In the genomic region with DNA sequence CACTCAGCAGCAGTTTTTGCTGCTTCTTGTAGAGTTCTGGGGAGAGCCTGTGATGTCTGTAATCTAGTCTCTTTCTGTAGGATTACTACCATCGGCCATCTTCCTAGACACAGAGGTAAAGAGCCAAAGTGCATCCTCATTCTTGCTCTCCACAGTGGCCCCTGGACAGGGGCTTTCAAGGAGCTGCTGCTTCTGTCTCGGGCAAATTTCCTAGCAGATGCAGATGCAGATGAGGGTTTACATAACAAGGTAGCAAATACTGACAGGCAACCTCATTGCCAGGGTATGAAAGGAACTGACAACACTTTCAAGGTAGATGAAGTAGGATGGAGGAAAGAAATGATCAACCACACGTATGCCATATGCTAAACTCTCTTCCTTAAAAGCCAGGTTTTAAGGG, we compare ENCODE assay signal across 22 mouse cellular contexts. TPM values are rescaled to one million over a fixed set of nuclear protein-coding genes. Genes with fewer than 3 reads are reported as not detected.
DNase-seq lines count a peak whose midpoint lies in the region; ATAC-seq lines count a peak whose summit lies in the region.
"Had no signal": no experiment of that assay in that cellular context is flagged by ENCODE, and none has a peak within 500 bp of the region (broad histone marks: within the 10 kb centered on the region; RNA-seq: fewer than 3 reads in every experiment).

No protein-coding gene starts in this region.

- WGBS in forebrain, embryonic 11.5 days, result 82% methylated on average over 3 of the region's 3 CpGs
- 82% methylated on average over 3 of the region's 3 CpGs for WGBS in forebrain, embryonic 13.5 days
- WGBS in heart, embryonic 10.5 days, result 76% methylated on average over 3 of the region's 3 CpGs
- WGBS in heart, embryonic 12.5 days, result 60% methylated on average over 3 of the region's 3 CpGs
- 83% methylated on average over 3 of the region's 3 CpGs for WGBS in midbrain, embryonic 11.5 days
- WGBS in midbrain, embryonic 10.5 days, result 83% methylated on average over 3 of the region's 3 CpGs
- 86% methylated on average over 3 of the region's 3 CpGs for WGBS in limb, embryonic 10.5 days

- H3K4me3 ChIP-seq in forebrain, embryonic 11.5 days (ENCODE audit: low read depth, low read length), result no peak overlapping the region
- H3K4me3 ChIP-seq in forebrain, embryonic 13.5 days, result no peak overlapping the region
- H3K4me3 ChIP-seq in heart, embryonic 10.5 days, result no peak overlapping the region
- H3K4me3 ChIP-seq in heart, embryonic 12.5 days, result no peak overlapping the region
- no peak overlapping the region for H3K4me3 ChIP-seq in midbrain, embryonic 11.5 days (ENCODE audit: low read depth, low read length)
- H3K4me3 ChIP-seq in midbrain, embryonic 10.5 days, result no peak overlapping the region
- H3K4me3 ChIP-seq in limb, embryonic 10.5 days, result no peak overlapping the region
- H3K4me3 ChIP-seq: embryonic facial prominence, embryonic 13.5 days; embryonic facial prominence, embryonic 15.5 days; erythroblast, embryonic 14.5 days; forebrain, embryonic 12.5 days; forebrain, embryonic 15.5 days had no signal

- peaks cover 3% of the 10 kb centered on the region; the same call in 1 of the 2 replicates for H3K27me3 ChIP-seq in forebrain, embryonic 11.5 days (ENCODE audit: control insufficient read depth, insufficient read depth, low read length)
- H3K27me3 ChIP-seq in forebrain, embryonic 13.5 days, result peaks cover 26% of the 10 kb centered on the region
- H3K27me3 ChIP-seq in heart, embryonic 10.5 days (ENCODE audit: insufficient read depth, poor library complexity, severe bottlenecking), result peaks cover 41% of the 10 kb centered on the region
- H3K27me3 ChIP-seq in heart, embryonic 12.5 days (replicated peaks), result peaks cover 44% of the 10 kb centered on the region
- peaks cover 8% of the 10 kb centered on the region; the same call in 1 of the 2 replicates for H3K27me3 ChIP-seq in midbrain, embryonic 11.5 days (ENCODE audit: control insufficient read depth, insufficient read depth, low read length)
- H3K27me3 ChIP-seq in midbrain, embryonic 10.5 days (ENCODE audit: low read depth, poor library complexity, severe bottlenecking), result peaks cover 36% of the 10 kb centered on the region
- H3K27me3 ChIP-seq in limb, embryonic 10.5 days (ENCODE audit: low read depth, poor library complexity, severe bottlenecking), result peaks cover 40% of the 10 kb centered on the region

- no peaks in the 10 kb centered on the region for H3K36me3 ChIP-seq in forebrain, embryonic 11.5 days (ENCODE audit: control insufficient read depth, insufficient read depth, low read length)
- no peaks in the 10 kb centered on the region for H3K36me3 ChIP-seq in forebrain, embryonic 13.5 days (ENCODE audit: poor library complexity, severe bottlenecking)
- no peaks in the 10 kb centered on the region for H3K36me3 ChIP-seq in heart, embryonic 10.5 days
- no peaks in the 10 kb centered on the region for H3K36me3 ChIP-seq in heart, embryonic 12.5 days
- no peaks in the 10 kb centered on the region for H3K36me3 ChIP-seq in midbrain, embryonic 11.5 days (ENCODE audit: control insufficient read depth, insufficient read depth, low read length)
- no peaks in the 10 kb centered on the region for H3K36me3 ChIP-seq in midbrain, embryonic 10.5 days
- H3K36me3 ChIP-seq in limb, embryonic 10.5 days, result no peaks in the 10 kb centered on the region
- H3K36me3 ChIP-seq: embryonic facial prominence, embryonic 13.5 days; embryonic facial prominence, embryonic 15.5 days; forebrain, embryonic 12.5 days; forebrain, embryonic 15.5 days had no signal

- H3K4me2 ChIP-seq in forebrain, embryonic 11.5 days (ENCODE audit: low read depth, low read length, severe bottlenecking), result no peak overlapping the region
- no peak overlapping the region for H3K4me2 ChIP-seq in forebrain, embryonic 13.5 days
- H3K4me2 ChIP-seq in heart, embryonic 12.5 days, result no peak overlapping the region
- H3K4me2 ChIP-seq in midbrain, embryonic 11.5 days, result no peak overlapping the region
- H3K4me2 ChIP-seq: embryonic facial prominence, embryonic 13.5 days; embryonic facial prominence, embryonic 15.5 days; forebrain, embryonic 12.5 days; forebrain, embryonic 15.5 days had no signal

- no peak overlapping the region for H3K27ac ChIP-seq in forebrain, embryonic 11.5 days (ENCODE audit: low read depth, low read length)
- H3K27ac ChIP-seq in forebrain, embryonic 13.5 days, result no peak overlapping the region
- H3K27ac ChIP-seq in heart, embryonic 10.5 days, result no peak overlapping the region
- no peak overlapping the region for H3K27ac ChIP-seq in heart, embryonic 12.5 days (ENCODE audit: poor library complexity, severe bottlenecking)
- no peak overlapping the region for H3K27ac ChIP-seq in midbrain, embryonic 11.5 days (ENCODE audit: low read depth, low read length)
- H3K27ac ChIP-seq in midbrain, embryonic 10.5 days (replicated peaks), result no peak overlapping the region
- H3K27ac ChIP-seq in limb, embryonic 10.5 days, result no peak overlapping the region
- H3K27ac ChIP-seq: embryonic facial prominence, embryonic 13.5 days; embryonic facial prominence, embryonic 15.5 days; forebrain, embryonic 12.5 days; forebrain, embryonic 15.5 days had no signal

- H3K9me3 ChIP-seq in forebrain, embryonic 11.5 days (ENCODE audit: control insufficient read depth, low read length), result no peaks in the 10 kb centered on the region
- H3K9me3 ChIP-seq in forebrain, embryonic 13.5 days (replicated peaks), result 0 out of 2 replicates have a peak, but pooled peaks cover 6% of the 10 kb centered on the region
- no peaks in the 10 kb centered on the region for H3K9me3 ChIP-seq in heart, embryonic 10.5 days
- no peaks in the 10 kb centered on the region for H3K9me3 ChIP-seq in heart, embryonic 12.5 days (replicated peaks)
- no peaks in the 10 kb centered on the region for H3K9me3 ChIP-seq in midbrain, embryonic 11.5 days (ENCODE audit: control insufficient read depth, low read length)
- no peaks in the 10 kb centered on the region; the same call in 1 of the 2 replicates for H3K9me3 ChIP-seq in midbrain, embryonic 10.5 days (replicated peaks)
- H3K9me3 ChIP-seq in limb, embryonic 10.5 days (replicated peaks), result no peaks in the 10 kb centered on the region; the same call in 1 of the 2 replicates
- H3K9me3 ChIP-seq: embryonic facial prominence, embryonic 13.5 days; embryonic facial prominence, embryonic 15.5 days; forebrain, embryonic 15.5 days had no signal

- DNase-seq in forebrain, embryonic 11.5 days (ENCODE audit: low spot score), result peak; percentile 33
- DNase-seq in heart, embryonic 10.5 days (ENCODE audit: low spot score), result peak; percentile 39
- DNase-seq in midbrain, embryonic 11.5 days (ENCODE audit: low spot score, missing footprints), result peak; percentile 62
- DNase-seq in midbrain, embryonic 10.5 days (ENCODE audit: low spot score), result no peak
- peak; percentile 7 for DNase-seq in limb, embryonic 10.5 days (ENCODE audit: low spot score)
- no peak for DNase-seq in right cerebral cortex, adult 2 months (ENCODE audit: low spot score in 2 of 2)
- DNase-seq: adrenal gland, adult 2 months; adrenal gland, postnatal 10 days; adrenal gland, postnatal 25 days; cerebellum, adult 11 months; cerebellum, adult 18-20 months; cerebellum, adult 8-10 months; cerebellum, adult 9-11 months; cerebellum, postnatal 36 days; embryo, embryonic 11 days had no signal

- H3K9ac ChIP-seq in forebrain, embryonic 11.5 days (ENCODE audit: low read length), result no peak overlapping the region
- H3K9ac ChIP-seq in forebrain, embryonic 13.5 days, result no peak overlapping the region
- H3K9ac ChIP-seq in heart, embryonic 12.5 days, result no peak overlapping the region
- no peak overlapping the region for H3K9ac ChIP-seq in midbrain, embryonic 11.5 days (ENCODE audit: low read length)
- H3K9ac ChIP-seq: embryonic facial prominence, embryonic 13.5 days; embryonic facial prominence, embryonic 15.5 days; forebrain, embryonic 12.5 days; forebrain, embryonic 15.5 days had no signal

- no peak for ATAC-seq in forebrain, embryonic 11.5 days (replicated peaks; ENCODE audit: low FRiP score)
- no peak for ATAC-seq in forebrain, embryonic 13.5 days
- no peak for ATAC-seq in heart, embryonic 12.5 days (ENCODE audit: insufficient number of reproducible peaks, low FRiP score)
- no peak for ATAC-seq in midbrain, embryonic 11.5 days (ENCODE audit: low FRiP score)
- ATAC-seq: forebrain, embryonic 15.5 days had no signal

- no peaks in the 10 kb centered on the region for H3K4me1 ChIP-seq in forebrain, embryonic 11.5 days (replicated peaks; ENCODE audit: control insufficient read depth, insufficient read depth, low read length)
- H3K4me1 ChIP-seq in forebrain, embryonic 13.5 days, result peaks cover 5% of the 10 kb centered on the region; the same call in 1 of the 2 replicates
- peaks cover 20% of the 10 kb centered on the region for H3K4me1 ChIP-seq in heart, embryonic 10.5 days
- H3K4me1 ChIP-seq in heart, embryonic 12.5 days (replicated peaks), result peaks cover 12% of the 10 kb centered on the region; the same call in 1 of the 2 replicates
- H3K4me1 ChIP-seq in midbrain, embryonic 11.5 days (ENCODE audit: control insufficient read depth, insufficient read depth, low read length), result no peaks in the 10 kb centered on the region
- peaks cover 6% of the 10 kb centered on the region for H3K4me1 ChIP-seq in midbrain, embryonic 10.5 days
- H3K4me1 ChIP-seq in limb, embryonic 10.5 days, result peaks cover 7% of the 10 kb centered on the region
- H3K4me1 ChIP-seq: forebrain, embryonic 12.5 days had no signal

RNA-seq across cellular contexts. Expression of gene Ephb1, which starts 4.2 kb away (rescaled TPM):
- 19.8 and 19.9 TPM in 2 replicates for polyA plus RNA-seq in forebrain, embryonic 11.5 days (2014; fragmentation: Nextera tagmentation; extraction: Ambion mirVana)
- 23.0 and 29.4 TPM in 2 replicates for polyA plus RNA-seq in forebrain, embryonic 13.5 days (2015; fragmentation: Nextera tagmentation; extraction: Ambion mirVana)
- polyA plus RNA-seq in heart, embryonic 10.5 days (2016; fragmentation: Nextera tagmentation; extraction: Ambion mirVana), result 0.52 and 1.3 TPM in 2 replicates
- polyA plus RNA-seq in heart, embryonic 12.5 days (2016; fragmentation: Nextera tagmentation; extraction: Ambion mirVana), result 0.33 and 0.66 TPM in 2 replicates
- polyA plus RNA-seq in midbrain, embryonic 11.5 days (2014; fragmentation: Nextera tagmentation; extraction: Ambion mirVana), result 17.8 and 18.8 TPM in 2 replicates
- polyA plus RNA-seq in midbrain, embryonic 10.5 days (2016; fragmentation: Nextera tagmentation; extraction: Ambion mirVana), result 9.5 and 14.7 TPM in 2 replicates
- 1.1 and 1.2 TPM in 2 replicates for polyA plus RNA-seq in limb, embryonic 10.5 days (2016; fragmentation: Nextera tagmentation; extraction: Ambion mirVana)
- polyA plus RNA-seq: erythroblast, embryonic 14.5 days had no signal

Comparison
In these comparisons a context has a peak if more than half of its experiments do, and no peak if none do; other contexts are left out.
1. DNase-seq: peak in forebrain, embryonic 11.5 days (single experiment), heart, embryonic 10.5 days (single experiment), midbrain, embryonic 11.5 days (single experiment) and limb, embryonic 10.5 days (single experiment); none in midbrain, embryonic 10.5 days (single experiment) and right cerebral cortex, adult 2 months (0 of 2).